Mouse (Mus musculus) left cerebral cortex, postnatal 4 days (tissue): ENCODE data around the gene Arhgap40. TPM values are rescaled to one million over a fixed set of nuclear protein-coding genes. Genes with fewer than 3 reads are reported as not detected.

Experiments used
- DNase-seq: peaks from one replicate; pipeline ENCODE4 v3.0.0-alpha.2; 2022
- intact Hi-C: fragments of 180-260 bp; cut with DNase I; formaldehyde crosslinking; loops from one replicate; pipeline ENCODE4 v1.15.1; 2025
- total RNA-seq, 2 experiments: library from RNA; stranded (reverse); gene quantifications; 2 replicates each; pipeline ENCODE4 v1.2.3; 2021

Arhgap40 gene
- total RNA-seq, 2 experiments from 2014 or later, result 0.56 TPM; not detected in 1

GRCm38 (mm10) chr2:158596803-158597202 is 84.2 kb downstream of the Arhgap40 start:
- no peak for DNase-seq
- intact Hi-C loops, result no loop called here

Other genes with a start within 250 kb of the Arhgap40 start
- 1 to 10 TPM; 1.4 to 2.0 TPM for gene Lbp, start 206.3 kb upstream of the Arhgap40 start, total RNA-seq
- 100 to 1,000 TPM; 275 to 360 TPM for gene Snhg11, start 137.2 kb upstream of the Arhgap40 start, total RNA-seq
- 10 to 100 TPM; 72.5 to 78.0 TPM for gene Ralgapb, start 102.9 kb upstream of the Arhgap40 start, total RNA-seq
- gene Adig, start 10.2 kb upstream of the Arhgap40 start, total RNA-seq, result not detected
- gene Slc32a1, start 98.0 kb downstream of the Arhgap40 start, total RNA-seq, result 10 to 100 TPM; 41.8 to 59.9 TPM
- 10 to 100 TPM; 14.3 to 15.5 TPM for gene Actr5, start 112.1 kb downstream of the Arhgap40 start, total RNA-seq
- 10 to 100 TPM; 50.2 to 51.0 TPM for gene Ppp1r16b, start 152.6 kb downstream of the Arhgap40 start, total RNA-seq